Mouse (Mus musculus): Measurements from ENCODE around the gene Adam6b.
"Not testable (repeated sequence)": the region's sequence is repeated elsewhere in the genome, so short reads cannot be mapped to it uniquely, and the experiment has no call there.

Adam6b gene

GRCm38 (mm10) chr12:113489211-113489610 is at the start of gene Adam6b:
Gene Adam6b, plus strand, starts transcription at chr12:113489511.
- DNase-seq: not testable (repeated sequence)

- no peak for DNase-seq
Measured at GRCm38 (mm10) chr12:113446061-113446460, 43.2 kb upstream of the Adam6b start.

- DNase-seq: no peak
Measured at GRCm38 (mm10) chr12:113476164-113476563, 13.1 kb upstream of the Adam6b start.

GRCm38 (mm10) chr12:113482147-113482546 is 7.2 kb upstream of the Adam6b start:
- no peak for DNase-seq

- DNase-seq: no peak
Measured at GRCm38 (mm10) chr12:113482661-113483389, 6.5 kb upstream of the Adam6b start.

GRCm38 (mm10) chr12:113483492-113484162 is 5.7 kb upstream of the Adam6b start:
- DNase-seq: no peak

- peak in 1 of 2 experiments; percentile 3 for DNase-seq
Measured at GRCm38 (mm10) chr12:113484971-113485485, 4.3 kb upstream of the Adam6b start.

- DNase-seq: peak; percentile 70 to 73
Measured at GRCm38 (mm10) chr12:113487693-113488092, 1.6 kb upstream of the Adam6b start.

- DNase-seq: no peak
Measured at GRCm38 (mm10) chr12:113525901-113526300, 36.6 kb downstream of the Adam6b start.
